Mouse (Mus musculus) urinary bladder, adult 18-20 months (tissue): Measurements from ENCODE around the gene Pde10a.

Experiments
- DNase-seq, 2 experiments: peaks; one replicate each; pipeline ENCODE4 v3.0.0; 2022; ENCODE audit warnings: low spot score in 2 of 2, mixed read lengths in 2 of 2

Pde10a gene

GRCm38 (mm10) chr17:8749426-8749825 is 224.3 kb downstream of the Pde10a start:
- DNase-seq: no peak

- peak in 1 of 2 experiments; percentile 2 for DNase-seq
Observed at GRCm38 (mm10) chr17:8757576-8757975, 232.4 kb downstream of the Pde10a start.

GRCm38 (mm10) chr17:8763248-8763647 is 238.1 kb downstream of the Pde10a start:
- no peak for DNase-seq

GRCm38 (mm10) chr17:8765987-8766576 is 240.9 kb downstream of the Pde10a start:
- no peak for DNase-seq

- DNase-seq: no peak
Observed at GRCm38 (mm10) chr17:8769155-8769554, 244.0 kb downstream of the Pde10a start.

- DNase-seq: no peak
Observed at GRCm38 (mm10) chr17:8773391-8773790, 248.2 kb downstream of the Pde10a start.

- DNase-seq: no peak
Observed at GRCm38 (mm10) chr17:8774301-8774700, 249.1 kb downstream of the Pde10a start.

- no peak for DNase-seq
Observed at GRCm38 (mm10) chr17:8775571-8776161, 250.5 kb downstream of the Pde10a start.

- no peak for DNase-seq
Observed at GRCm38 (mm10) chr17:8777710-8778109, 252.5 kb downstream of the Pde10a start.

GRCm38 (mm10) chr17:8778839-8779238 is 253.7 kb downstream of the Pde10a start:
- DNase-seq: no peak

- no peak for DNase-seq
Observed at GRCm38 (mm10) chr17:8780484-8780883, 255.3 kb downstream of the Pde10a start.

GRCm38 (mm10) chr17:8781040-8781439 is 255.9 kb downstream of the Pde10a start:
- no peak for DNase-seq

- no peak for DNase-seq
Observed at GRCm38 (mm10) chr17:8781576-8781975, 256.4 kb downstream of the Pde10a start.

GRCm38 (mm10) chr17:8785908-8786307 is 260.7 kb downstream of the Pde10a start:
- DNase-seq: no peak

GRCm38 (mm10) chr17:8786484-8786883 is 261.3 kb downstream of the Pde10a start:
- no peak for DNase-seq

- no peak for DNase-seq
Observed at GRCm38 (mm10) chr17:8787762-8788161, 262.6 kb downstream of the Pde10a start.

GRCm38 (mm10) chr17:8791561-8791960 is 266.4 kb downstream of the Pde10a start:
- DNase-seq: no peak

GRCm38 (mm10) chr17:8792611-8793010 is 267.4 kb downstream of the Pde10a start:
- no peak for DNase-seq

- DNase-seq: no peak
Observed at GRCm38 (mm10) chr17:8797624-8798023, 272.5 kb downstream of the Pde10a start.

GRCm38 (mm10) chr17:8798531-8799295 is 273.5 kb downstream of the Pde10a start:
- DNase-seq: peak in 1 of 2 experiments; percentile 6

GRCm38 (mm10) chr17:8799296-8799731 is 274.1 kb downstream of the Pde10a start:
- DNase-seq: peak in 1 of 2 experiments; percentile 16

- peak in 1 of 2 experiments; percentile 17 for DNase-seq
Observed at GRCm38 (mm10) chr17:8799914-8800420, 274.8 kb downstream of the Pde10a start.
